Mouse (Mus musculus) thymus, postnatal 4 days (tissue): Measurements from ENCODE around the gene Errfi1.

Experiments
- DNase-seq: peaks from one replicate; pipeline ENCODE4 v3.0.0; 2021

Gene Errfi1

GRCm38 (mm10) chr4:150849964-150850363, 3.8 kb upstream of the Errfi1 start:
- DNase-seq, result no peak

- no peak for DNase-seq
Measured at GRCm38 (mm10) chr4:150850893-150851292, 2.8 kb upstream of the Errfi1 start.

- no peak for DNase-seq
Measured at GRCm38 (mm10) chr4:150852045-150852444, 1.7 kb upstream of the Errfi1 start.

GRCm38 (mm10) chr4:150852479-150852878, 1.2 kb upstream of the Errfi1 start:
- no peak for DNase-seq

GRCm38 (mm10) chr4:150854839-150855246, 1.1 kb downstream of the Errfi1 start:
- peak; percentile 99 for DNase-seq

- no peak for DNase-seq
Measured at GRCm38 (mm10) chr4:150855346-150855745, 1.6 kb downstream of the Errfi1 start.

- no peak for DNase-seq
Measured at GRCm38 (mm10) chr4:150860526-150860925, 6.8 kb downstream of the Errfi1 start.

GRCm38 (mm10) chr4:150861161-150861560, 7.4 kb downstream of the Errfi1 start:
- no peak for DNase-seq

- no peak for DNase-seq
Measured at GRCm38 (mm10) chr4:150862626-150863375, 9.1 kb downstream of the Errfi1 start.

- DNase-seq, result no peak
Measured at GRCm38 (mm10) chr4:150865371-150865770, 11.7 kb downstream of the Errfi1 start.

GRCm38 (mm10) chr4:150866069-150866468, 12.3 kb downstream of the Errfi1 start:
- no peak for DNase-seq

- DNase-seq, result no peak
Measured at GRCm38 (mm10) chr4:150866494-150866893, 12.8 kb downstream of the Errfi1 start.

GRCm38 (mm10) chr4:150868161-150868560, 14.4 kb downstream of the Errfi1 start:
- no peak for DNase-seq

- DNase-seq, result no peak
Measured at GRCm38 (mm10) chr4:150868859-150869258, 15.1 kb downstream of the Errfi1 start.

GRCm38 (mm10) chr4:150869276-150870197, 15.8 kb downstream of the Errfi1 start:
- DNase-seq, result no peak

- DNase-seq, result no peak
Measured at GRCm38 (mm10) chr4:150870963-150871391, 17.3 kb downstream of the Errfi1 start.

- DNase-seq, result no peak
Measured at GRCm38 (mm10) chr4:150871392-150872138, 17.8 kb downstream of the Errfi1 start.

- DNase-seq, result no peak
Measured at GRCm38 (mm10) chr4:150872139-150872651, 18.5 kb downstream of the Errfi1 start.

GRCm38 (mm10) chr4:150872681-150873080, 19.0 kb downstream of the Errfi1 start:
- no peak for DNase-seq

- peak; percentile 43 for DNase-seq
Measured at GRCm38 (mm10) chr4:150874416-150874815, 20.7 kb downstream of the Errfi1 start.

- DNase-seq, result no peak
Measured at GRCm38 (mm10) chr4:150875393-150875792, 21.7 kb downstream of the Errfi1 start.

GRCm38 (mm10) chr4:150879631-150880030, 25.9 kb downstream of the Errfi1 start:
- DNase-seq, result no peak

- no peak for DNase-seq
Measured at GRCm38 (mm10) chr4:150880364-150880763, 26.6 kb downstream of the Errfi1 start.
